Mouse (Mus musculus) 3134 (cell line): Measurements from ENCODE around the gene Rpl37.
A peak's percentile ranks its signal among the peaks of the same experiment; 100 is the strongest.

ENCODE experiments used
- DNase-seq: peaks from one replicate; pipeline ENCODE4 v3.0.0-alpha.2; 2011; ENCODE audit warnings: low spot score; ENCODE audit not compliant: insufficient read length; ENCODE audit errors: extremely low read depth

Gene Rpl37

GRCm38 (mm10) chr15:5116270-5117030, at the start of gene Rpl37:
Rpl37 (plus strand) TSS chr15:5116645.
- peak; percentile 100 for DNase-seq

GRCm38 (mm10) chr15:5068801-5069518, 47.5 kb upstream of the Rpl37 start:
- DNase-seq = no peak

- DNase-seq = no peak
Measured at GRCm38 (mm10) chr15:5081235-5081634, 35.2 kb upstream of the Rpl37 start.

- no peak for DNase-seq
Measured at GRCm38 (mm10) chr15:5086162-5086561, 30.3 kb upstream of the Rpl37 start.

- DNase-seq = no peak
Measured at GRCm38 (mm10) chr15:5088850-5089608, 27.4 kb upstream of the Rpl37 start.

GRCm38 (mm10) chr15:5090131-5090530, 26.3 kb upstream of the Rpl37 start:
- no peak for DNase-seq

GRCm38 (mm10) chr15:5095534-5096301, 20.7 kb upstream of the Rpl37 start:
- DNase-seq = no peak

- DNase-seq = no peak
Measured at GRCm38 (mm10) chr15:5097376-5097775, 19.1 kb upstream of the Rpl37 start.

GRCm38 (mm10) chr15:5102312-5102711, 14.1 kb upstream of the Rpl37 start:
- no peak for DNase-seq

- no peak for DNase-seq
Measured at GRCm38 (mm10) chr15:5105891-5106290, 10.6 kb upstream of the Rpl37 start.

- DNase-seq = no peak
Measured at GRCm38 (mm10) chr15:5106293-5106692, 10.2 kb upstream of the Rpl37 start.

GRCm38 (mm10) chr15:5107686-5108654, 8.5 kb upstream of the Rpl37 start, which contains the start of gene Card6:
Card6 (minus strand) TSS chr15:5108539.
- peak; percentile 45 for DNase-seq

GRCm38 (mm10) chr15:5108655-5109040, 7.8 kb upstream of the Rpl37 start:
- DNase-seq = no peak

- no peak for DNase-seq
Measured at GRCm38 (mm10) chr15:5112651-5113050, 3.8 kb upstream of the Rpl37 start.

GRCm38 (mm10) chr15:5115173-5115572, 1.3 kb upstream of the Rpl37 start:
- DNase-seq = no peak

GRCm38 (mm10) chr15:5117031-5117601, 671 bp downstream of the Rpl37 start:
- DNase-seq = no peak

- no peak for DNase-seq
Measured at GRCm38 (mm10) chr15:5118626-5119025, 2.2 kb downstream of the Rpl37 start.

- DNase-seq = no peak
Measured at GRCm38 (mm10) chr15:5119192-5119591, 2.7 kb downstream of the Rpl37 start.

- no peak for DNase-seq
Measured at GRCm38 (mm10) chr15:5119707-5120106, 3.3 kb downstream of the Rpl37 start.
